Mouse (Mus musculus): ENCODE measurements at regions not wholly inside any gene's neighbourhood (a gene's known extent, or its start where the extent isn't known, plus 50 kb on each side); places are given as distances from the start of the nearest gene placed in this dataset.

DNA sequence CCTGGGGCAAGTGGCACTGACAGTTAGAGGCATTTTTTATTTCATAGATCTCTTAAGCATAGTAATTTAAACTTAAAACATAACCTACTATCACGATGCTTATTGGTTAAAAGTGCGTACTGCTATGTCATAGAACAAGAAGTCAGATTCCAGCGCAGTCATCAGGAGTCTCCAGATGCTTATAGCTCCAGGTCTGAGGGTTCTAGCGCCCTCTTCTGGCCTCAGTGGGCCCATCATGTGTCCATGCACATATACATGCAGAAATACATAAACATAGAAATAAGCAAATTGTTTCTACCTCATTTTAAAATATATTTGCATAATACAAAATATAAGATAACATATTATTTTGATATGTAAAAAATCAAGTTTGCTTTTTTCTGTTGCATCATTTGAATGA lies 1002.8 kb upstream of the Adgrl2 start:
- DNase-seq (ENCODE audit: low spot score): no peak

DNA sequence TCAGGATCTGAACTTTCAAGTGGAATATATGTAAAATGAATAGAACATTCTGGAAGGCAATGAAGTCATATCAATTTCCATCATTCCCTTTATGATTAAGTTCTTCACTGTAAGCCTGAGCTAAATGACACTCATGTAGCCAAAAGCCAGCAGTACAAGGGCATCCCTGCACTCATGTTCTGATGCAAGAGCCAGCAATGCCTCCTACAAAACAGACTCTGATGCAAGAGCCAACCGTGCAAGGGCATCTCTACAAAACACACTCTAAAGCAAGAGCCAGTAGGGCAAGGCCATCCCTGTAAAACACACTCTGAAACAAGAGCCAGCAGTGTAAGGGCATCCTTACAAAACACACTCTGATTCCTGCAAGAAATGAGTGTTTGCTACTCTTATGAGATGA lies 997.4 kb upstream of the Adgrl2 start:
- no peak for DNase-seq (ENCODE audit: low spot score)

DNA sequence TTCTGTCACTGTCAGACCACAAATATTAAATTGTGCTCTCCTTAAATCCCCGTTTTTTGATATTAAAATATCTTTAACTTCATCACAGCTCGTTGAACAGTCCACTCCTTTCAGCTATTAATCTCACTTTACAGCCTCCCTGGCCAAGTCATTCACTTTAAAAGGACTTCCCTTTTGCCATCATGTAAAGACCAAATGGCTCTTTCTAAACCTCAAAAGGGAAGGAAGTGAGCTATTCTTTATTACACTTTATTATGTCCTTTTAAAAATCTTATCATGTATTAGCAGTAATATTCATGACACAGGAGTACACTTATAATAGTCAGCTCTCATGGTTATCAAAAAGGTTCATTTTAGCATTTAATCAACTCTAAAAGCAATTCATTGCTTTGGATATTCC lies 966.6 kb upstream of the Adgrl2 start:
- DNase-seq (ENCODE audit: low spot score): no peak

- no peak for DNase-seq (ENCODE audit: low spot score)
These were observed 945.8 kb upstream of the Adgrl2 start for GRCm38 (mm10) chr3:149936197-149936596.

DNA sequence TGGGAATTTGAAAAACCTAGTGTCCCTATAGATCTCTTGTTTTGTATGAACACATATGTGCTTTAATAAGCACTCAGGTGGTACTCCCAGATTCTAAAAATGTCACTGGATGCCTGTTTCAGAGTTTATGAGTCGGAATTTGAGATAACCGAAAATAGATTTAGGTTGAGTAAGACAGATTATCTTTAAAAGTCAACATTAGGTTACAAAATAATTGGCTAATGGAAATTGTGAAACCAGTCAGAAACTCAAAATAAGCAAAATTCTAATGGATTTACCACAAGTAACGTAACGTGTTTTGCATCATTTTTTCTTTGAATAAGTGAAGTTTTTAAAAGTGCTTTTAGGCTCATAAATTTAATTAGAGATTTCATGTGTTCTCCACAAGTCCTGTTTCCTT lies 944.5 kb upstream of the Adgrl2 start:
- no peak for DNase-seq (ENCODE audit: low spot score)

DNA sequence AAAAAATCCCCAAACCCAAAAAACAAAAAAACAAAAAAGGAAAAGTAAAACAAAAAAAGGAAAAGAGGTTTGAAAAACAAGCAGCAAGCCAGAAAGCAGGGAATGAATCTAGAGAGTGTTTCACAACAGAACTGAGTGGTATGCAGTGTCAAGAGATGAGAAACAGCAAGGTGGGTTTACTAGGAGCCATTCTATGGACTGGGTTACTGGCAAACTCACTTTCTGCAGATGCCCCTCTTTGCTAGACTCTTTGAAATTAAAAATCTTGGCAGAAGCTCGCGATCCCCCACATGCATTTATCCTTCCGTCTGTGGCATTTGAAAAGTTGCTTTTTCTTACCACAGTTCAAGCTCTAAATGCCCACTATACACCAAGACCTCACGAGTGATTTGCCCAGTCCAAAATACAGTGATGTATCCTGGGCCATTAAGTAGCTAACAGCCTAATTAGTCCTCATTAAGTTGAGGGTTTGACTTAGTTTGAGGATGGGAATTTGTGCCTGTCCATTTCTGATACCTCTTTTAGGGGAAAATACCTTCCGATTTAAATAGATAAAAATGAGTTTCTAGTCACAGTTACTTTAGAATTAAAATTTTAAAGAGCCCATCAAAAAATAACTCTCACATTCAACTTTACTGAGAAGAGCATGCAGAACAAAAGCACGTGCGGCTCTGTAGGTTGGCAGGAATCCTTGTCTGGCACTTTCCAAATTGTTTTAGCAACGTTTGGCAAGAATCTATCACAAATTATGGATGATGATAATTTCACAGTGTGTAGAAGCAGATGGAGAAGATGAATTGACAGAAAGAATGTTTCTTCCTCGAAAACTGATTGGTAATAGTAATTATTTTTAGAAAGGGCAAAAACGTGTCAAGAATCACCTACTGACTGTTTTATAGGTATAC lies 938.4 kb upstream of the Adgrl2 start:
- no peak for DNase-seq (ENCODE audit: low spot score)

DNA sequence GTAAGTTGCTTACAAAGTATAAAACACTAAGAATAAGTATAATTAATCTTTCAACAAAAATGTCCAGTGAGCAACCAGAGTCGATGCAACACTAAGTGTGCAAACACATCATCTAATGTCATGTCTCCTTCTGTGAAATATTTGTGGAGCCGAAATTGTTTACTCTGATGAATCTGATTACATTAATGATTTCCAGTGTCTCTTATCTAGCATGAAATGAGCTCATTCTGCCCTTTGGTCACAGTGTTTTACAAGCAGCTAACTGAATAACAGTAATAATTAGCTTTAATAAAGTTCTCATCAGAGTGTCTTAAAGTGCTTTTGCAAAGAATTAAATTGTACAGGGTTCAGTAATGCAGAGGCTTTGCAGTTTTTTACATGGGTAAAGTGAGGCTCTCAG lies 929.9 kb upstream of the Adgrl2 start:
- no peak for DNase-seq (ENCODE audit: low spot score)

GRCm38 (mm10) chr3:149918201-149918600 lies 927.8 kb upstream of the Adgrl2 start:
- DNase-seq (ENCODE audit: low spot score): no peak

GRCm38 (mm10) chr3:149910721-149911120 lies 920.4 kb upstream of the Adgrl2 start:
- no peak for DNase-seq (ENCODE audit: low spot score)

DNA sequence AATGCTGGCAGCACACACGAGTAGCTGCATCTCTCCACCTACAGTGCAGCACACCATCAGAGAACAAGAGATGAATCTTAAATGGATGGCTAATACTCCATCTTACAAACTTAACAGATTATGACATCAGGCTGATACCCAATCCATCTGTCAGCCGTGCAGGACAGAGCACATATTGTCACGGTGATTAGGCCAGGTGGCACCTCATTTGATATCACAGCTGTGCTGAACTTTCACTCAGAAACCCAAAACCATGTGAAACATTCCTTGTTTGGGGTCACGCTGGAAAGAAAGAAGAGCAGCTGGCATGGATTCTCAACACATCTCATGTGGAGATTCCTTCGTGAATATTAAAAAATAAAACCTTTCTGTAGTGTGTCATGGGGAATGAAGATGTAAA lies 911.4 kb upstream of the Adgrl2 start:
- DNase-seq (ENCODE audit: low spot score): no peak

DNA sequence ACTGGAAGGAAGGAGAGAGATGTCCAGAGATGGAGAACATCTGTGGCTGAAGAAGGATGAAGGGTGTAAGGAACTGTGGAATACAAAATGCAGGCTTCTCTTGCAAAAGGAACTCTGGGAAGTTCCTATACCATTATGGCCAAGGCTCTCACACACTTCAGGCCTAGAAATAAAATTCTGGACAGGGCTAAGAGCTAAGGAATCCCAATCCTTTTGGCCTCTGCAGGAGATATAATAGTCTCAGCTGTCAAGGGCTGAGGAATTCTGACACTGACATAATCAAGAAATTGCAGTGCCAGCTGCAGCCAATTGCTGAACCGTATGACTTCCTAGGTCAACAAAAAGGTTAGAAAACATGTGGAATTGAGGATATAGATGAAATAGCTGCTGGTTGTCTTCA lies 886.2 kb upstream of the Adgrl2 start:
- DNase-seq (ENCODE audit: low spot score): no peak

DNA sequence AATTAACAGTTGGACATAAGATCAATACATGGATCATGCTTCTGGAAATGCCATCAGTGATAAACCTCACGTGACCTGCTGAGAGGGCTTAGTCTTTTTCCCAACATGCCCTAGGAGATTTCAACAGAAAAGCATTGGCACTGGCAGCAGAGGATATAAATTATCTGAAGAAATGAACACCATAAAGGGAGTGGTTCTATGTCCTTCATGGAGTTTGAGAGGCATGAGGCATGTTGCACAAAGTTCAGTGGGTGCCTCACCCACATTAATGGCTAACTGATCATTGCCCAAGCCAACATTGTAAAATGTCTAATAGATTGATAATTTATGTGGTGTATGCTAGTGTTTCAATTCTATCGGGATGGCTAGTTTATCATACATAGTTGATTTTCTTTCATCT lies 875.6 kb upstream of the Adgrl2 start:
- no peak for DNase-seq (ENCODE audit: low spot score)

GRCm38 (mm10) chr3:149846941-149847539 lies 856.7 kb upstream of the Adgrl2 start:
- DNase-seq (ENCODE audit: low spot score): no peak

GRCm38 (mm10) chr3:149845826-149846486 lies 855.6 kb upstream of the Adgrl2 start:
- DNase-seq (ENCODE audit: low spot score): no peak

- no peak for DNase-seq (ENCODE audit: low spot score)
These were observed 854.9 kb upstream of the Adgrl2 start for GRCm38 (mm10) chr3:149845083-149845825.

GRCm38 (mm10) chr3:149837921-149838320 lies 847.6 kb upstream of the Adgrl2 start:
- DNase-seq (ENCODE audit: low spot score): no peak

- no peak for DNase-seq (ENCODE audit: low spot score)
These were observed 846.3 kb upstream of the Adgrl2 start for GRCm38 (mm10) chr3:149836467-149837233.

- DNase-seq (ENCODE audit: low spot score): no peak
These were observed 836.8 kb upstream of the Adgrl2 start for GRCm38 (mm10) chr3:149827181-149827580.

DNA sequence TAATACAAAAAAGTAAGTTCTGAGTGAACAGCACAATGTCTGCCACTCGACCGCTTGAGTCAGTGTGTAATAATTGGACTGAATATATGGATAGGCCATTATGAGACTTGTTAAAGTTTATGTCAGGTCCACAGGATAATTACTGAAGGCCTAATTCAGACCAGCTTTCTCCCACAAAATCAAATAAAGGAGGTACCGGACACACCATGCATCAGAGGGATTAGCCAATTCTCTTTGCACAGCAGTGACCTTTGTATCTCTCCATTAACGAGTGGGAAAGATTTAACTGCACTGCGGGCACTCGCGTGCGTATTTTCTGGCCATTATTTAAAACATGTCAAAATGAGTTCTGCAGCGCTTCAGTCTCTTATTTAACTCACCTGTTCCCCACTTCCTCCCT lies 836.4 kb upstream of the Adgrl2 start:
- no peak for DNase-seq (ENCODE audit: low spot score)

- no peak for DNase-seq (ENCODE audit: low spot score)
These were observed 830.3 kb upstream of the Adgrl2 start for GRCm38 (mm10) chr3:149820670-149821069.

- DNase-seq (ENCODE audit: low spot score): no peak
These were observed 829.5 kb upstream of the Adgrl2 start for GRCm38 (mm10) chr3:149819863-149820262.
